Mouse (Mus musculus) heart, embryonic 16.5 days (tissue): ENCODE measurements around the gene Olfr247. TPM values are rescaled to one million over a fixed set of nuclear protein-coding genes. Genes with fewer than 3 reads are reported as not detected.

Source experiments
- ATAC-seq: fragments of 200-750 bp; cut with Nextera tagmentation; replicated peaks from 2 replicates; pipeline ENCODE4 v1.8.0; 2017; ENCODE audit warnings: moderate number of reproducible peaks; ENCODE audit not compliant: insufficient read depth, low FRiP score; ENCODE audit errors: extremely low read depth
- H3K27ac ChIP-seq: fragments of 300-500 bp; sonication (generic); 2 replicates; pipeline ENCODE4 v1.5.1; 2014; ENCODE audit warnings: mild to moderate bottlenecking, low read length, control low read depth, moderate library complexity
- H3K27me3 ChIP-seq: fragments of 300-500 bp; sonication (generic); 2 replicates; pipeline ENCODE4 v1.6.1; 2014; ENCODE audit warnings: low read length, mixed read lengths; ENCODE audit not compliant: control insufficient read depth, insufficient read depth
- H3K36me3 ChIP-seq: fragments of 300-500 bp; sonication (generic); 2 replicates; pipeline ENCODE4 v1.6.1; 2014; ENCODE audit not compliant: control insufficient read depth, insufficient read depth
- H3K4me1 ChIP-seq: fragments of 300-500 bp; sonication (generic); 2 replicates; pipeline ENCODE4 v1.6.1; 2014; ENCODE audit warnings: low read length, mixed read lengths; ENCODE audit not compliant: control insufficient read depth, insufficient read depth
- H3K4me2 ChIP-seq: fragments of 300-500 bp; sonication (generic); 2 replicates; pipeline ENCODE4 v1.6.1; 2014; ENCODE audit warnings: low read depth, mild to moderate bottlenecking, control low read depth, low read length
- H3K4me3 ChIP-seq: fragments of 300-500 bp; sonication (generic); 2 replicates; pipeline ENCODE4 v1.5.1; 2014; ENCODE audit warnings: mild to moderate bottlenecking, control low read depth, low read length
- H3K9ac ChIP-seq: fragments of 300-500 bp; sonication (generic); 2 replicates; pipeline ENCODE4 v1.6.1; 2014; ENCODE audit warnings: low read length, control low read depth
- H3K9me3 ChIP-seq: fragments of 300-500 bp; sonication (generic); replicated peaks from 2 replicates; pipeline ENCODE4 v1.6.1; 2016; ENCODE audit warnings: low read length; ENCODE audit not compliant: control insufficient read depth
- WGBS: fragments of 180-500 bp; shearing (Covaris S2); extraction: QIAGEN DNeasy Blood & Tissue Kit; methylation state at CpG from one replicate; pipeline ENCODE4 v1.1.7; 2014; 5-methylcytosine and 5-hydroxymethylcytosine counted together
- polyA plus RNA-seq: library from polyadenylated mRNA; unstranded; fragments of >200 nt; fragmentation: Nextera tagmentation; extraction: Ambion mirVana; gene quantifications from 2 replicates; pipeline ENCODE4 v1.2.1, GENCODE M21; 2015

Olfr247 gene
- polyA plus RNA-seq, 1 experiment from 2014 or later: not detected

GRCm38 (mm10) chr10:129949000-129949399, 26.9 kb downstream of the Olfr247 start, which contains the start of gene Olfr818:
TSS of gene Olfr818 (minus strand) at chr10:129949100.
- Histone ChIP-seq H3K4me2 (no peak within 1 kb of the TSS), H3K4me1 (no peaks in the 10 kb centered on the region), H3K9me3 (no peaks in the 10 kb centered on the region), H3K27me3 (no peaks in the 10 kb centered on the region), H3K27ac (no peak within 1 kb of the TSS), H3K4me3 (no peak within 1 kb of the TSS), H3K36me3 (no peaks in the 10 kb centered on the region), H3K9ac (no peak within 1 kb of the TSS)
- ATAC-seq: no peak
- 84% methylated on average over 2 of the region's 2 CpGs for WGBS

Other genes with a start within 250 kb of the Olfr247 start
- not detected in 2 replicates for gene Olfr805, start 246.8 kb downstream of the Olfr247 start, polyA plus RNA-seq
- not detected in 2 replicates for gene Olfr806, start 234.2 kb downstream of the Olfr247 start, polyA plus RNA-seq
- not detected in 2 replicates for gene Olfr807, start 218.3 kb downstream of the Olfr247 start, polyA plus RNA-seq
- gene Olfr808, start 210.7 kb downstream of the Olfr247 start, polyA plus RNA-seq: not detected in 2 replicates
- not detected in 2 replicates for gene Olfr809, start 201.5 kb downstream of the Olfr247 start, polyA plus RNA-seq
- gene Olfr810, start 181.2 kb downstream of the Olfr247 start, polyA plus RNA-seq: not detected in 2 replicates
- gene Olfr811, start 171.7 kb downstream of the Olfr247 start, polyA plus RNA-seq: not detected in 2 replicates
- gene Olfr812, start 130.0 kb downstream of the Olfr247 start, polyA plus RNA-seq: not detected in 2 replicates
- not detected in 2 replicates for gene Olfr813, start 120.8 kb downstream of the Olfr247 start, polyA plus RNA-seq
- not detected in 2 replicates for gene Olfr814, start 96.3 kb downstream of the Olfr247 start, polyA plus RNA-seq
- not detected in 2 replicates for gene Olfr815, start 70.3 kb downstream of the Olfr247 start, polyA plus RNA-seq
- gene Olfr816, start 60.5 kb downstream of the Olfr247 start, polyA plus RNA-seq: not detected in 2 replicates
- not detected in 2 replicates for gene Olfr818, start 27.0 kb downstream of the Olfr247 start, polyA plus RNA-seq
- not detected in 2 replicates for gene Olfr819, start 8.9 kb downstream of the Olfr247 start, polyA plus RNA-seq
- gene Gm10310, start 8.9 kb upstream of the Olfr247 start, polyA plus RNA-seq: not detected in 2 replicates
- gene Olfr820, start 36.5 kb upstream of the Olfr247 start, polyA plus RNA-seq: not detected in 2 replicates
- gene Olfr821, start 54.2 kb upstream of the Olfr247 start, polyA plus RNA-seq: not detected in 2 replicates
- gene Olfr822, start 95.1 kb upstream of the Olfr247 start, polyA plus RNA-seq: not detected in 2 replicates
- gene Olfr823, start 139.2 kb upstream of the Olfr247 start, polyA plus RNA-seq: not detected in 2 replicates
- gene Olfr824, start 153.9 kb upstream of the Olfr247 start, polyA plus RNA-seq: not detected in 2 replicates
- gene Olfr825, start 190.6 kb upstream of the Olfr247 start, polyA plus RNA-seq: not detected in 2 replicates
- gene Olfr826, start 208.0 kb upstream of the Olfr247 start, polyA plus RNA-seq: not detected in 2 replicates
- not detected in 2 replicates for gene Olfr827, start 238.3 kb upstream of the Olfr247 start, polyA plus RNA-seq